ENCODE assay signal across 7 mouse cellular contexts in the genomic region with DNA sequence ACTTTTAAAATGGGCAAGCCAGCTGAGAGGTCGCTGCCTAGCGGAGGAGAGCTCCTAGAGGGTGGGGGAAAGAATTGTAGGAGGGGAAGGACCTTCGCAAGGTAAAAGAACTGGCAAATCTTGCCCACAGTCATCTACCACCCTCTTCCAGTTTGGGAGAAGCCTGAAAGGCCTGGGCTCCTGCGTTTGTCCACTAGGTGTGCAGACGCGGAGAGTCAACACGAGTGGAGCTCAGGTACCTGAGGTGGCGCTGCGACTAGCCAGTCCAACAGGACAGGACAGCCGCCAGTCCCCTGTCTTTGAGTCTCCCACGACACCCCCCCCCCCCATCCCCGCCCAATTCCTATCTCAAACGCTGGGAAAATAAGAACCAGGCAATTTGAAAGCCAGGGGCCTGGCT. TPM values are rescaled to one million over a fixed set of nuclear protein-coding genes. Genes with fewer than 3 reads are reported as not detected.
A peak's percentile ranks its signal among the peaks of the same experiment; 100 is the strongest.
DNase-seq lines count a peak whose midpoint lies in the region; ATAC-seq and TF ChIP-seq lines count a peak whose summit lies in the region.

No protein-coding gene starts in this region.

- peak overlapping the region; percentile 57; the same call in 1 of the 2 replicates for H3K4me3 ChIP-seq in embryonic facial prominence, embryonic 14.5 days (ENCODE audit: low read depth, low read length)
- H3K4me3 ChIP-seq in kidney, postnatal 0 days (replicated peaks; ENCODE audit: low read depth, low read length), result peak overlapping the region; percentile 43; the same call in 1 of the 2 replicates
- peak overlapping the region; percentile 79 for H3K4me3 ChIP-seq in midbrain, embryonic 14.5 days (replicated peaks; ENCODE audit: low read depth, low read length)

- no peaks in the 10 kb centered on the region for H3K9me3 ChIP-seq in embryonic facial prominence, embryonic 14.5 days (ENCODE audit: control insufficient read depth, low read length)
- H3K9me3 ChIP-seq in kidney, postnatal 0 days (replicated peaks; ENCODE audit: low read length), result no peaks in the 10 kb centered on the region
- H3K9me3 ChIP-seq in midbrain, embryonic 14.5 days (ENCODE audit: control insufficient read depth, low read length), result no peaks in the 10 kb centered on the region

- H3K4me1 ChIP-seq in embryonic facial prominence, embryonic 14.5 days (ENCODE audit: control insufficient read depth, insufficient read depth, low read length), result no peaks in the 10 kb centered on the region; the same call in 1 of the 2 replicates
- H3K4me1 ChIP-seq in kidney, postnatal 0 days (replicated peaks; ENCODE audit: insufficient read depth, low read length), result peaks cover 11% of the 10 kb centered on the region; the same call in 1 of the 2 replicates
- H3K4me1 ChIP-seq in midbrain, embryonic 14.5 days (ENCODE audit: control insufficient read depth, insufficient read depth, low read length), result peaks cover 15% of the 10 kb centered on the region

- H3K9ac ChIP-seq in embryonic facial prominence, embryonic 14.5 days (ENCODE audit: low read depth, low read length), result no peak overlapping the region
- H3K9ac ChIP-seq in kidney, postnatal 0 days (ENCODE audit: low read depth, low read length), result no peak overlapping the region
- no peak overlapping the region for H3K9ac ChIP-seq in midbrain, embryonic 14.5 days (replicated peaks; ENCODE audit: low read length)

- intact Hi-C loops in left cerebral cortex, postnatal 10 days (cut with DNase I), result loop anchor here (5.0 kb wide), 1 partner anchor 663 kb away; the partner anchor contains the start of gene Irx2

- H3K27ac ChIP-seq in embryonic facial prominence, embryonic 14.5 days (replicated peaks; ENCODE audit: low read depth, low read length), result no peak overlapping the region
- no peak overlapping the region for H3K27ac ChIP-seq in kidney, postnatal 0 days
- peak overlapping the region; percentile 62; the same call in 1 of the 2 replicates for H3K27ac ChIP-seq in midbrain, embryonic 14.5 days (replicated peaks; ENCODE audit: low read depth, low read length)

- H3K4me2 ChIP-seq in embryonic facial prominence, embryonic 14.5 days (ENCODE audit: low read depth, low read length), result peak overlapping the region; percentile 81
- peak overlapping the region; percentile 61 for H3K4me2 ChIP-seq in kidney, postnatal 0 days (ENCODE audit: low read length)
- H3K4me2 ChIP-seq in midbrain, embryonic 14.5 days (ENCODE audit: low read length), result peak overlapping the region; percentile 74

- no peaks in the 10 kb centered on the region for H3K36me3 ChIP-seq in embryonic facial prominence, embryonic 14.5 days (ENCODE audit: control insufficient read depth, insufficient read depth, low read length)
- H3K36me3 ChIP-seq in kidney, postnatal 0 days (ENCODE audit: insufficient read depth, low read length), result no peaks in the 10 kb centered on the region
- H3K36me3 ChIP-seq in midbrain, embryonic 14.5 days (ENCODE audit: control insufficient read depth, insufficient read depth, low read length), result peaks cover 4% of the 10 kb centered on the region; the same call in 1 of the 2 replicates

- peak; percentile 20; the same call in 1 of the 2 replicates for TF ChIP-seq CTCF in brain, embryonic 14.5 days (IDR thresholded peaks at IDR 0.05; ENCODE audit: borderline replicate concordance, extremely low read depth, insufficient read depth, insufficient read length)
- TF ChIP-seq CTCF in kidney, postnatal 0 days (IDR thresholded peaks at IDR 0.05; ENCODE audit: low read depth), result peak; percentile 52; the same call in 1 of the 2 replicates

- no peak for ATAC-seq in embryonic facial prominence, embryonic 14.5 days (ENCODE audit: low read depth)
- 0 out of 2 replicates have a peak, but pooled peaks have one; percentile 44 for ATAC-seq in kidney, postnatal 0 days (replicated peaks; ENCODE audit: low FRiP score, low read depth)
- ATAC-seq in midbrain, embryonic 14.5 days (ENCODE audit: low FRiP score, low TSS enrichment), result no peak

- no peak for TF ChIP-seq POLR2A in brain, embryonic 14.5 days (IDR thresholded peaks at IDR 0.05; ENCODE audit: borderline replicate concordance, extremely low read depth, insufficient read depth, insufficient read length, poor library complexity, severe bottlenecking)

- WGBS in embryonic facial prominence, embryonic 14.5 days, result 3% methylated on average over 12 of the region's 13 CpGs
- WGBS in kidney, postnatal 0 days, result 1% methylated on average over 13 of the region's 13 CpGs
- WGBS in midbrain, embryonic 14.5 days, result 1% methylated on average over 13 of the region's 13 CpGs

- peaks cover 94% of the 10 kb centered on the region for H3K27me3 ChIP-seq in embryonic facial prominence, embryonic 14.5 days (replicated peaks; ENCODE audit: control insufficient read depth, insufficient read depth, low read length)
- H3K27me3 ChIP-seq in kidney, postnatal 0 days (ENCODE audit: insufficient read depth, low read length), result peaks cover 88% of the 10 kb centered on the region
- peaks cover 51% of the 10 kb centered on the region for H3K27me3 ChIP-seq in midbrain, embryonic 14.5 days (ENCODE audit: control insufficient read depth, insufficient read depth, low read length)

- peak; percentile 35 for DNase-seq in brain, embryonic 14.5 days (ENCODE audit: low read depth)
- peak; percentile 26 for DNase-seq in embryonic facial prominence, embryonic 14.5 days (ENCODE audit: low spot score)
- no peak for DNase-seq in kidney, postnatal 0 days (ENCODE audit: low spot score)
- peak; percentile 66 for DNase-seq in midbrain, embryonic 14.5 days
- DNase-seq in left cerebral cortex, postnatal 10 days (ENCODE audit: extremely low spot score in 1 of 2, low spot score in 2 of 2), result no peak
- DNase-seq in thymus, postnatal 10 days (ENCODE audit: low spot score in 2 of 2), result no peak
- no peak for DNase-seq in right cerebral cortex, postnatal 10 days (ENCODE audit: low spot score in 2 of 2)

RNA-seq across cellular contexts. Expression of gene Irx1, which starts 0.8 kb away (rescaled TPM):
- polyA plus RNA-seq in brain, embryonic 14.5 days (2012; rRNA removed), result 57.2 and 102 TPM in 2 replicates
- 3.8 and 4.0 TPM in 2 replicates for polyA plus RNA-seq in embryonic facial prominence, embryonic 14.5 days (2014; fragmentation: Nextera tagmentation; extraction: Ambion mirVana)
- 6.8 and 8.9 TPM in 2 replicates for polyA plus RNA-seq in kidney, postnatal 0 days (2015; fragmentation: Nextera tagmentation; extraction: Ambion mirVana)
- 10.1 and 16.4 TPM in 2 replicates for polyA plus RNA-seq in midbrain, embryonic 14.5 days (2014; fragmentation: Nextera tagmentation; extraction: Ambion mirVana)
- total RNA-seq in left cerebral cortex, postnatal 10 days (2021), result 1 to 10 TPM in 1 of 2 experiments, under 1 TPM in 1; 0.84 to 1.0 TPM

Comparison
In these comparisons a context has a peak if more than half of its experiments do, and no peak if none do; other contexts are left out.
1. DNase-seq: peak in brain, embryonic 14.5 days (single experiment), embryonic facial prominence, embryonic 14.5 days (single experiment) and midbrain, embryonic 14.5 days (single experiment); none in kidney, postnatal 0 days (single experiment), left cerebral cortex, postnatal 10 days (0 of 2), thymus, postnatal 10 days (0 of 2) and right cerebral cortex, postnatal 10 days (0 of 2).
2. Peak in every context shown above with its lines, with median percentiles within 50 percentile points of each other: H3K4me2 ChIP-seq and H3K4me3 ChIP-seq.